Mouse (Mus musculus) hindbrain, embryonic 14.5 days (tissue): ENCODE measurements at regions not wholly inside any gene's neighbourhood (a gene's known extent, or its start where the extent isn't known, plus 50 kb on each side); places are given as distances from the start of the nearest gene placed in this dataset.

ENCODE experiments used
- ATAC-seq: fragments of 200-750 bp; cut with Nextera tagmentation; 2 replicates; pipeline ENCODE4 v1.8.0; 2017; ENCODE audit warnings: moderate number of reproducible peaks, mild to moderate bottlenecking, moderate TSS enrichment, moderate library complexity; ENCODE audit not compliant: low FRiP score
- DNase-seq: peaks from one replicate; pipeline ENCODE4 v3.0.0-alpha.2; 2015; ENCODE audit warnings: low spot score
- H3K27ac ChIP-seq: fragments of 300-500 bp; sonication (generic); 2 replicates; pipeline ENCODE4 v1.5.1; 2014; ENCODE audit warnings: mild to moderate bottlenecking, moderate library complexity
- H3K27me3 ChIP-seq: fragments of 300-500 bp; sonication (generic); 2 replicates; pipeline ENCODE4 v1.6.1; 2014; ENCODE audit warnings: mild to moderate bottlenecking, low read length, mixed read lengths; ENCODE audit not compliant: control insufficient read depth, insufficient read depth
- H3K36me3 ChIP-seq: fragments of 300-500 bp; sonication (generic); replicated peaks from 2 replicates; pipeline ENCODE4 v1.6.1; 2014; ENCODE audit not compliant: control insufficient read depth, insufficient read depth
- H3K4me1 ChIP-seq: fragments of 300-500 bp; sonication (generic); replicated peaks from 2 replicates; pipeline ENCODE4 v1.6.1; 2014; ENCODE audit warnings: antibody characterized with exemption, low read length, mixed read lengths; ENCODE audit not compliant: control insufficient read depth, insufficient read depth
- H3K4me2 ChIP-seq: fragments of 300-500 bp; sonication (generic); replicated peaks from 2 replicates; pipeline ENCODE4 v1.6.1; 2014; ENCODE audit warnings: mild to moderate bottlenecking, moderate library complexity
- H3K4me3 ChIP-seq: fragments of 300-500 bp; sonication (generic); replicated peaks from 2 replicates; pipeline ENCODE4 v1.5.1; 2014; ENCODE audit warnings: mild to moderate bottlenecking, low read length
- H3K9ac ChIP-seq: fragments of 300-500 bp; sonication (generic); 2 replicates; pipeline ENCODE4 v1.6.1; 2014
- H3K9me3 ChIP-seq: fragments of 300-500 bp; sonication (generic); 2 replicates; pipeline ENCODE4 v1.6.1; 2016; ENCODE audit warnings: low read length; ENCODE audit not compliant: control insufficient read depth
- WGBS: fragments of 180-500 bp; shearing (Covaris S2); extraction: QIAGEN DNeasy Blood & Tissue Kit; methylation state at CpG from one replicate; pipeline ENCODE4 v1.1.7; 2014; 5-methylcytosine and 5-hydroxymethylcytosine counted together

DNA sequence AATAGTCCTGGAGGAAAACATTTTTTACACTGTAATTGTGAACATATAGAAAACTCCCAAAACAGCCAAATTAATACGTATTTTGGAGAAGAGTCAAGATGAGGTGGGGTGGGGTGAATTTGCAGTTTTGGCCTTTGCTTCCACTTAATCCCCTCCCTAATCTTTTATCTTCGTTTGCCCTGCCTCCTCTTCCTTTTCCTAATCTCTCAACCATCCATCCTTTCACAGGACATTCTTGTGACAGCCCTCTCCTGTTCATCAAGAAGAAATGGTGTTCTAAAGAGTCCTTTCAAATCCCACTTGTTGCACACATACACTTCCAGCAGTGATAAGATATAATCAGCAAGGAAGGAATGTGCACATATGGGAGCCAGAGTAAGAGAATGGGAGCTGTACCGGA lies 186.0 kb upstream of the Paip1 start:
- Histone ChIP-seq H3K4me1 (no peaks in the 10 kb centered on the region), H3K36me3 (no peaks in the 10 kb centered on the region), H3K4me2 (no peak overlapping the region), H3K27me3 (no peaks in the 10 kb centered on the region), H3K27ac (no peak overlapping the region), H3K9ac (no peak overlapping the region), H3K4me3 (no peak overlapping the region), H3K9me3 (no peaks in the 10 kb centered on the region)
- ATAC-seq (no peak), DNase-seq (no peak)
- 68% methylated on average over 3 of the region's 3 CpGs for WGBS

GRCm38 (mm10) chr13:119247101-119247500 lies 181.3 kb upstream of the Paip1 start:
- no peak overlapping the region for H3K4me2 ChIP-seq
- H3K36me3 ChIP-seq: no peaks in the 10 kb centered on the region
- no peaks in the 10 kb centered on the region for H3K4me1 ChIP-seq
- H3K4me3 ChIP-seq: no peak overlapping the region
- H3K27ac ChIP-seq: no peak overlapping the region
- 89% methylated on average over 2 of the region's 2 CpGs for WGBS
- DNase-seq: no peak
- no peaks in the 10 kb centered on the region for H3K27me3 ChIP-seq
- ATAC-seq: no peak
- no peaks in the 10 kb centered on the region for H3K9me3 ChIP-seq
- no peak overlapping the region for H3K9ac ChIP-seq

DNA sequence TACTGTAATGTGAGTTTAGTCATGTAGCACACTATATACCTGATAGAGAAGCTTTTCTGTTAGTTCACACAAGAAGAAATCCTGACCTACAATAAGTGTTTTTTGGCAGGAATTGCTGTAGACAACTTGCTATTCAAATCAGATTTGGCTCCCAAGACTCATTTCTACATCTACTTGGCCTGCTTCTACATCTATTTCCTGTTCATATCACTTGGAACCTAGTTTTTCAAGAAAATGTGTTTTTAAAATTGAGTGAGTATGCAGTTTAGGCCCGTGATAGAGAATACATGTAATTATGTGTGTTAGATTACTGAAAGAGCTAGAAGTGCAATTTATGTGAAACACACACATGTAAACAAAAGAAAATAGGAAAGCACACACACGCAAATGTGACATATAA lies 176.4 kb upstream of the Paip1 start:
- ATAC-seq (no peak), DNase-seq (no peak)
- Histone ChIP-seq H3K4me2 (no peak overlapping the region), H3K27ac (no peak overlapping the region), H3K27me3 (no peaks in the 10 kb centered on the region), H3K9ac (no peak overlapping the region), H3K4me3 (no peak overlapping the region), H3K9me3 (no peaks in the 10 kb centered on the region), H3K4me1 (no peaks in the 10 kb centered on the region), H3K36me3 (no peaks in the 10 kb centered on the region)
- 89% methylated on average over 2 of the region's 2 CpGs for WGBS

DNA sequence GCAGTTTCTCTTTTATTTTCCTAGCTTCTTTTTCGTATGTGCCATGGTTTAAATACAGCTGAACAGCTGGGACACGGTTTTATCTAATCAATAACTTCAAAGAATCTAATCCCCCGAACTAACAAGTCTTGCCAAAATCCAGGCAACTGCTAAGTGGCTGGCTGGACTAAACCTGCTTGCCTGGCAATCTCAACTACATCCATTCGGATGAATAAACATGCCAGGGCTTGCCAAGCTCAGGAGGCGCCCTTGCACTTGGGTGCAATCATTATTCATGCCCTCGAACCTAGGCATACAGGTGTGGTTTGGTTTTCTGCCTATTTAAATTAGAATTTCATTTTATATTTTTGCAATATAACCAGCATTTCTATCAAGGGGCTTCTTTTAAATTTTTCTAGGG lies 172.1 kb upstream of the Paip1 start:
- no peak for DNase-seq
- 70% methylated on average over 6 of the region's 6 CpGs for WGBS

DNA sequence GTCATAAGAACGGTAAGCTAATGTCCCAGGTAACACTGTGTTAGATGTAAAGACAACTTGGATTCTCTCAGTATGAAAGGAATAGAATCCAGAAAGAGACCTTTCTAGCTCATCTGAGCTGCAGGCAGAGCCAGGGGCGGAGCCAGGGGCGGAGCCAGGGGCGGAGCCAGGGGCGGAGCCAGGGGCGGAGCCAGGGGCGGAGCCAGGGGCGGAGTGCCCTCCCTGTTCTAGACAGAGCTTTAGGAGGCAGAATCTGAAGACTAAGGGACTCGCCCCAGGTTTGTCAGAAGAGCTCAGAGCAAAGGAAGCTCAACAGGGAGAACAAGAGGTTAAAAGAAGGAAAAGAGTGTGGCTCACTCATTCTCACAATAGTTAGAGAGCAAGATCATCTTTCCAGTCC lies 169.9 kb upstream of the Paip1 start:
- no peaks in the 10 kb centered on the region for H3K27me3 ChIP-seq
- H3K27ac ChIP-seq: no peak overlapping the region
- DNase-seq: no peak
- H3K4me2 ChIP-seq: no peak overlapping the region
- WGBS: 69% methylated on average over 9 of the region's 9 CpGs
- no peak overlapping the region for H3K4me3 ChIP-seq
- H3K36me3 ChIP-seq: no peaks in the 10 kb centered on the region
- no peak for ATAC-seq
- H3K9me3 ChIP-seq: no peaks in the 10 kb centered on the region
- no peaks in the 10 kb centered on the region for H3K4me1 ChIP-seq
- no peak overlapping the region for H3K9ac ChIP-seq

More for the DNA sequence above, 172.1 kb upstream of the Paip1 start:
- Histone ChIP-seq H3K9ac (no peak overlapping the region), H3K4me2 (no peak overlapping the region), H3K27me3 (no peaks in the 10 kb centered on the region), H3K4me3 (no peak overlapping the region), H3K4me1 (no peaks in the 10 kb centered on the region), H3K27ac (no peak overlapping the region), H3K36me3 (no peaks in the 10 kb centered on the region), H3K9me3 (no peaks in the 10 kb centered on the region)
- no peak for ATAC-seq

DNA sequence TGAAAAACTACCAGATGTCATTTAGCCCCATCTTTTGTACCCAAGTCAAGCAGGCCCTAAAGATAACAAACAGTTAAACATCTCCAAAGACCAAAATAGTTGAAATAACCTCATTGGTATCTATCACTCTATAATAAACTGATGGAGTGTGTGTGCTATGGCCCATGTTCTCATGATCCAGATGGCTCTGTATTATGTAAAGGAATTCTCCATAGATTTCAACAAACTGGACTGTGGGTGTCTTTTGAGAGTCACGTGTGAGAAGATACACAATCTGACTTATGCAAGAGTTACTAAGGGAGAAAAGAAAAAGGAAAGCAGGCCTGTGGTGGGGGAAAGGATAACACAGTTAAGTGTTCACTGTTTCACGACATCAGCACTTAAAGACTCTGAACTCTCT lies 164.8 kb upstream of the Paip1 start:
- no peak overlapping the region for H3K4me3 ChIP-seq
- no peaks in the 10 kb centered on the region for H3K27me3 ChIP-seq
- H3K4me1 ChIP-seq: no peaks in the 10 kb centered on the region
- no peaks in the 10 kb centered on the region for H3K9me3 ChIP-seq
- DNase-seq (no peak), ATAC-seq (no peak)
- no peak overlapping the region for H3K4me2 ChIP-seq
- no peak overlapping the region for H3K27ac ChIP-seq
- H3K36me3 ChIP-seq: no peaks in the 10 kb centered on the region
- H3K9ac ChIP-seq: no peak overlapping the region
- WGBS: 67% methylated on average over 2 of the region's 2 CpGs

DNA sequence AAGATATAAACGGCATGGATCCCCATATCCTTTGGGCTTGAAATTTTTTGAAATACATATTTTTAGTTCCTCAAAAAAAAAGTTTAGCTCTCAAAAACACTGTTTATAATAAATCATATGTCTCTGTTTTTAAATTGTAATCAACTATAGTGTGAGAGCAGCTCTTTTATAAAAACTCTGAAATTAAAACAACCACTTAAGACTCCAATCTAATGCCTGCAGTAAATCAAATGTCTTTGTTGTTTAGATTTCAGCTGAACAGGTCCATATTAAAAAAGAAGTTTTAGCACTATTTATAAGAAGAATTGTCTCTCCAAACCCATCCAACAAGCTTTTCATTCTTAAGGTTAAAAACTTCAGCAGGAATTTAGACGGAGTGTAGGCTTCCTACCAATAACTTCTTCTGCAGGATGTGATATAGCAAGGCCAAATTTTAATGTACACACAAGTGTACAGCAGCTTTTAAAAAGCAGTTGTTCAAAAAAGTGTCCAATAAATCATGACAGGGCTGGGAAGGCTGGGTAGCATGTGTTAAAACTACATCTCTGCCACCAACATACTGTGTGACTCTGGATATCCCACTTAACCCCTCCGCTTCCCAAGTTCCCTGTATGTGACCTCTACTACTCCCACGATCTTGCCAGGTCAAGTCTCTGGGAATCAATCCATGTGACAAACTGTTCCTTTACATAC lies 160.6 kb upstream of the Paip1 start:
- H3K9me3 ChIP-seq: no peaks in the 10 kb centered on the region
- DNase-seq (no peak), ATAC-seq (no peak)
- H3K9ac ChIP-seq: no peak overlapping the region
- no peak overlapping the region for H3K4me3 ChIP-seq
- no peaks in the 10 kb centered on the region for H3K36me3 ChIP-seq
- no peaks in the 10 kb centered on the region for H3K4me1 ChIP-seq
- H3K4me2 ChIP-seq: no peak overlapping the region
- no peak overlapping the region for H3K27ac ChIP-seq
- no peaks in the 10 kb centered on the region for H3K27me3 ChIP-seq
- 97% methylated on average over 4 of the region's 4 CpGs for WGBS

DNA sequence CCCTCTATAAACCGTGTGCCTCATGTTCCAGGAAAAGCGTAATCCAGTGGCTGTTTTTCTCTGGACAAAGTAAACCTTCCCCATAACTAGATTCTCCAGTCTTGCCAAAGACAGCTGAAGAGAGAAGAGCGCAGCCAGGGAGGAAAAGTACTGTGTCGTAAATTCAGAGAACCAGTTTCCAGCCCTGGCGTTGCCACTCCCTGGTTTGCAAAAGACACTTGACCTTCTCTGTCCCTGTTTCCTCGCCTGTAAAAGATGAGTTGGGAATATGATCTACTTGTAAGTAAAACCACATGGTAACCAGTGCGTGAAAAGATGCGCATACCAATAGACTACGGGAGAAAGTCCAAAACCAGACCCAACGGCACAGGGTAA lies 160.1 kb upstream of the Paip1 start:
- Histone ChIP-seq H3K27me3 (no peaks in the 10 kb centered on the region), H3K27ac (no peak overlapping the region), H3K4me3 (no peak overlapping the region), H3K4me2 (no peak overlapping the region), H3K9me3 (no peaks in the 10 kb centered on the region), H3K36me3 (no peaks in the 10 kb centered on the region), H3K4me1 (no peaks in the 10 kb centered on the region), H3K9ac (no peak overlapping the region)
- ATAC-seq (no peak), DNase-seq (no peak)
- 89% methylated on average over 10 of the region's 10 CpGs for WGBS

GRCm38 (mm10) chr13:119275500-119275899 lies 152.9 kb upstream of the Paip1 start:
- no peak overlapping the region for H3K9ac ChIP-seq
- no peaks in the 10 kb centered on the region for H3K27me3 ChIP-seq
- no peak overlapping the region for H3K4me3 ChIP-seq
- no peaks in the 10 kb centered on the region for H3K36me3 ChIP-seq
- no peak overlapping the region for H3K27ac ChIP-seq
- no peak for ATAC-seq
- no peak overlapping the region for H3K4me2 ChIP-seq
- no peaks in the 10 kb centered on the region for H3K4me1 ChIP-seq
- H3K9me3 ChIP-seq: no peaks in the 10 kb centered on the region
- DNase-seq: no peak
- 95% methylated on average over 4 of the region's 4 CpGs for WGBS

- Histone ChIP-seq H3K27me3 (no peaks in the 10 kb centered on the region), H3K9ac (no peak overlapping the region), H3K4me3 (no peak overlapping the region), H3K4me2 (no peak overlapping the region), H3K9me3 (no peaks in the 10 kb centered on the region), H3K36me3 (no peaks in the 10 kb centered on the region), H3K4me1 (no peaks in the 10 kb centered on the region), H3K27ac (no peak overlapping the region)
- WGBS: 61% methylated on average over 13 of the region's 13 CpGs
- ATAC-seq (no peak), DNase-seq (no peak)
Measured at GRCm38 (mm10) chr13:119277308-119277948, 151.0 kb upstream of the Paip1 start.
